19 mouse cellular contexts compared by ENCODE assay signal in genomic region chr10:95670781-95671780, GRCm38 (mm10). TPM values are rescaled to one million over a fixed set of nuclear protein-coding genes. Genes with fewer than 3 reads are reported as not detected.
DNase-seq lines count a peak whose midpoint lies in the region; ATAC-seq and TF ChIP-seq lines count a peak whose summit lies in the region.
"Had no signal": no experiment of that assay in that cellular context is flagged by ENCODE, and none has a peak within 500 bp of the region (broad histone marks: within the 10 kb centered on the region; RNA-seq: fewer than 3 reads in every experiment).

No protein-coding gene starts in this region.

- H3K9ac ChIP-seq in midbrain, embryonic 11.5 days (ENCODE audit: low read length): no peak overlapping the region
- no peak overlapping the region for H3K9ac ChIP-seq in midbrain, postnatal 0 days (replicated peaks; ENCODE audit: low read length, poor library complexity, severe bottlenecking)
- H3K9ac ChIP-seq in kidney, embryonic 16.5 days (replicated peaks; ENCODE audit: low read length): no peak overlapping the region
- H3K9ac ChIP-seq: liver, embryonic 15.5 days; midbrain, embryonic 13.5 days had no signal

- H3K9me3 ChIP-seq in midbrain, embryonic 11.5 days (ENCODE audit: control insufficient read depth, low read length): no peaks in the 10 kb centered on the region
- H3K9me3 ChIP-seq in midbrain, postnatal 0 days (ENCODE audit: low read length): no peaks in the 10 kb centered on the region
- no peaks in the 10 kb centered on the region for H3K9me3 ChIP-seq in kidney, embryonic 16.5 days (ENCODE audit: low read length)
- H3K9me3 ChIP-seq: forebrain, embryonic 10.5 days; liver, embryonic 15.5 days; midbrain, embryonic 13.5 days had no signal

- WGBS in midbrain, embryonic 11.5 days: 90% methylated on average over 21 of the region's 21 CpGs
- 86% methylated on average over 21 of the region's 21 CpGs for WGBS in midbrain, postnatal 0 days
- WGBS in kidney, embryonic 16.5 days: 81% methylated on average over 21 of the region's 21 CpGs

- ATAC-seq in midbrain, embryonic 11.5 days (ENCODE audit: low FRiP score): no peak
- no peak for ATAC-seq in midbrain, postnatal 0 days (ENCODE audit: low FRiP score)
- no peak for ATAC-seq in kidney, embryonic 16.5 days (ENCODE audit: low FRiP score, low TSS enrichment)
- ATAC-seq: midbrain, embryonic 13.5 days; Patski had no signal

- H3K4me2 ChIP-seq in midbrain, embryonic 11.5 days: no peak overlapping the region
- no peak overlapping the region for H3K4me2 ChIP-seq in midbrain, postnatal 0 days (ENCODE audit: low read depth, low read length, poor library complexity, severe bottlenecking)
- H3K4me2 ChIP-seq in kidney, embryonic 16.5 days (replicated peaks; ENCODE audit: low read depth, low read length): no peak overlapping the region
- H3K4me2 ChIP-seq: liver, embryonic 15.5 days; midbrain, embryonic 13.5 days had no signal

- DNase-seq in gastrocnemius, adult 2 months: peak; percentile 77
- DNase-seq in gastrocnemius, postnatal 10 days: no peak
- DNase-seq in midbrain, embryonic 11.5 days (ENCODE audit: low spot score, missing footprints): peak; percentile 59
- DNase-seq in midbrain, postnatal 0 days (ENCODE audit: low spot score): no peak
- peak; percentile 46 for DNase-seq in gastrocnemius, postnatal 14 days
- no peak for DNase-seq in lung, adult 18-20 months
- DNase-seq: cerebellum, postnatal 14 days; heart, postnatal 14 days; layer of hippocampus, adult 9-11 months; lung, postnatal 36 days had no signal

- no peaks in the 10 kb centered on the region for H3K27me3 ChIP-seq in midbrain, embryonic 11.5 days (ENCODE audit: control insufficient read depth, insufficient read depth, low read length)
- no peaks in the 10 kb centered on the region for H3K27me3 ChIP-seq in midbrain, postnatal 0 days (ENCODE audit: insufficient read depth, low read length)
- no peaks in the 10 kb centered on the region for H3K27me3 ChIP-seq in kidney, embryonic 16.5 days (ENCODE audit: insufficient read depth, low read length)
- H3K27me3 ChIP-seq: midbrain, embryonic 13.5 days; Patski had no signal

- intact Hi-C loops in gastrocnemius, adult 2 months (cut with DNase I): no loop called here
- intact Hi-C loops in gastrocnemius, postnatal 14 days (cut with DNase I; ENCODE audit: low total_unique reads): no loop called here

- H3K27ac ChIP-seq in gastrocnemius, adult 2 months: peak overlapping the region; percentile 61
- no peak overlapping the region for H3K27ac ChIP-seq in midbrain, embryonic 11.5 days (ENCODE audit: low read depth, low read length)
- no peak overlapping the region for H3K27ac ChIP-seq in midbrain, postnatal 0 days (ENCODE audit: low read depth, low read length)
- no peak overlapping the region for H3K27ac ChIP-seq in kidney, embryonic 16.5 days (ENCODE audit: low read length)
- H3K27ac ChIP-seq: forebrain, embryonic 10.5 days; kidney, postnatal 0 days; liver, embryonic 15.5 days; midbrain, embryonic 13.5 days had no signal

- H3K36me3 ChIP-seq in midbrain, embryonic 11.5 days (ENCODE audit: control insufficient read depth, insufficient read depth, low read length): no peaks in the 10 kb centered on the region
- no peaks in the 10 kb centered on the region for H3K36me3 ChIP-seq in midbrain, postnatal 0 days (ENCODE audit: insufficient read depth, low read length)
- no peaks in the 10 kb centered on the region for H3K36me3 ChIP-seq in kidney, embryonic 16.5 days (ENCODE audit: insufficient read depth, low read length)
- H3K36me3 ChIP-seq: forebrain, embryonic 10.5 days; liver, embryonic 15.5 days; midbrain, embryonic 13.5 days had no signal

- no peak for TF ChIP-seq CTCF in gastrocnemius, adult 2 months (IDR thresholded peaks at IDR 0.05)
- TF ChIP-seq CTCF in midbrain, postnatal 0 days (IDR thresholded peaks at IDR 0.05): no peak

- no peak overlapping the region for H3K4me3 ChIP-seq in gastrocnemius, adult 2 months
- H3K4me3 ChIP-seq in midbrain, embryonic 11.5 days (ENCODE audit: low read depth, low read length): no peak overlapping the region
- no peak overlapping the region for H3K4me3 ChIP-seq in midbrain, postnatal 0 days (ENCODE audit: low read depth, low read length)
- no peak overlapping the region for H3K4me3 ChIP-seq in kidney, embryonic 16.5 days (ENCODE audit: low read length)
- H3K4me3 ChIP-seq: forebrain, embryonic 10.5 days; liver, embryonic 15.5 days; midbrain, embryonic 13.5 days had no signal

- H3K4me1 ChIP-seq in midbrain, embryonic 11.5 days (ENCODE audit: control insufficient read depth, insufficient read depth, low read length): no peaks in the 10 kb centered on the region
- H3K4me1 ChIP-seq in midbrain, postnatal 0 days (ENCODE audit: insufficient read depth, low read length): no peaks in the 10 kb centered on the region
- H3K4me1 ChIP-seq in kidney, embryonic 16.5 days (ENCODE audit: insufficient read depth, low read length): no peaks in the 10 kb centered on the region
- H3K4me1 ChIP-seq: forebrain, embryonic 10.5 days; midbrain, embryonic 13.5 days had no signal

RNA-seq across cellular contexts. Expression of gene Anapc15-ps, which starts 2.2 kb away (rescaled TPM):
- total RNA-seq in gastrocnemius, adult 2 months (2021): not detected
- not detected for total RNA-seq in gastrocnemius, postnatal 10 days (2021)
- polyA plus RNA-seq in midbrain, embryonic 11.5 days (2014; fragmentation: Nextera tagmentation; extraction: Ambion mirVana): not detected in 2 replicates
- not detected in 2 replicates for total RNA-seq in midbrain, postnatal 0 days (2014; rRNA removed)
- polyA plus RNA-seq in midbrain, postnatal 0 days (2015; fragmentation: Nextera tagmentation; extraction: Ambion mirVana): not detected in 2 replicates
- not detected for total RNA-seq in gastrocnemius, postnatal 14 days (2021)
- polyA plus RNA-seq in kidney, embryonic 16.5 days (2015; fragmentation: Nextera tagmentation; extraction: Ambion mirVana): 1.8 TPM in 1 of 2 replicates, not detected in the other
- total RNA-seq: adrenal gland, adult 18-20 months; heart, postnatal 14 days had no signal
- polyA plus RNA-seq: forebrain, embryonic 10.5 days; kidney, postnatal 0 days; limb, embryonic 11.5 days; liver, embryonic 15.5 days; midbrain, embryonic 13.5 days; neural tube, embryonic 11.5 days had no signal

Comparison
In these comparisons a context has a peak if more than half of its experiments do, and no peak if none do; other contexts are left out.
1. DNase-seq: peak in gastrocnemius, adult 2 months (single experiment), midbrain, embryonic 11.5 days (single experiment) and gastrocnemius, postnatal 14 days (single experiment); none in gastrocnemius, postnatal 10 days (single experiment), midbrain, postnatal 0 days (single experiment) and lung, adult 18-20 months (0 of 2).